Mouse (Mus musculus) liver, embryonic 11.5 days (tissue): ENCODE measurements at regions not wholly inside any gene's neighbourhood (a gene's known extent, or its start where the extent isn't known, plus 50 kb on each side); places are given as distances from the start of the nearest gene placed in this dataset.

Source experiments
- ATAC-seq: fragments of 200-750 bp; cut with Nextera tagmentation; replicated peaks from 2 replicates; pipeline ENCODE4 v1.8.0; 2017; ENCODE audit warnings: moderate number of reproducible peaks, mild to moderate bottlenecking, moderate TSS enrichment, moderate library complexity; ENCODE audit not compliant: low FRiP score
- DNase-seq: peaks from one replicate; pipeline ENCODE4 v3.0.0-alpha.2; 2017; ENCODE audit warnings: low spot score
- H3K27ac ChIP-seq: fragments of 300-500 bp; sonication (generic); 2 replicates; pipeline ENCODE4 v1.5.1; 2014; ENCODE audit warnings: mild to moderate bottlenecking, low read depth, low read length, control low read depth
- H3K27me3 ChIP-seq: fragments of 300-500 bp; sonication (generic); replicated peaks from 2 replicates; pipeline ENCODE4 v1.6.1; 2014; ENCODE audit warnings: low read length, mixed read lengths; ENCODE audit not compliant: control insufficient read depth, insufficient read depth
- H3K36me3 ChIP-seq: fragments of 300-500 bp; sonication (generic); 2 replicates; pipeline ENCODE4 v1.6.1; 2014; ENCODE audit warnings: mild to moderate bottlenecking, low read length, moderate library complexity, mixed read lengths; ENCODE audit not compliant: control insufficient read depth, insufficient read depth
- H3K4me1 ChIP-seq: fragments of 300-500 bp; sonication (generic); replicated peaks from 2 replicates; pipeline ENCODE4 v1.6.1; 2014; ENCODE audit warnings: low read length, mixed read lengths; ENCODE audit not compliant: control insufficient read depth, insufficient read depth
- H3K4me2 ChIP-seq: fragments of 300-500 bp; sonication (generic); 2 replicates; pipeline ENCODE4 v1.6.1; 2014; ENCODE audit warnings: mild to moderate bottlenecking, control low read depth, moderate library complexity
- H3K4me3 ChIP-seq: fragments of 300-500 bp; sonication (generic); 2 replicates; pipeline ENCODE4 v1.5.1; 2014; ENCODE audit warnings: low read depth, low read length, control low read depth
- H3K9ac ChIP-seq: fragments of 300-500 bp; sonication (generic); 2 replicates; pipeline ENCODE4 v1.6.1; 2014; ENCODE audit warnings: low read depth, low read length, control low read depth
- H3K9me3 ChIP-seq: fragments of 300-500 bp; sonication (generic); 2 replicates; pipeline ENCODE4 v1.6.1; 2016; ENCODE audit warnings: low read length, inconsistent platforms, mixed read lengths; ENCODE audit not compliant: control insufficient read depth
- WGBS: fragments of 180-500 bp; shearing (Covaris S2); extraction: QIAGEN DNeasy Blood & Tissue Kit; methylation state at CpG from one replicate; pipeline ENCODE4 v1.1.7; 2014; 5-methylcytosine and 5-hydroxymethylcytosine counted together

- H3K27ac ChIP-seq, result no peak overlapping the region
- DNase-seq (no peak), ATAC-seq (no peak)
- H3K36me3 ChIP-seq, result no peaks in the 10 kb centered on the region
- H3K9me3 ChIP-seq, result no peaks in the 10 kb centered on the region
- H3K4me3 ChIP-seq, result no peak overlapping the region
- H3K9ac ChIP-seq, result no peak overlapping the region
- H3K4me1 ChIP-seq, result no peaks in the 10 kb centered on the region
- no peaks in the 10 kb centered on the region for H3K27me3 ChIP-seq
- H3K4me2 ChIP-seq, result no peak overlapping the region
- WGBS, result 76% methylated on average over 4 of the region's 4 CpGs
These were observed 86.1 kb downstream of the Abhd5 start for GRCm38 (mm10) chr9:122437464-122437863.

GRCm38 (mm10) chr9:122446387-122447105 is 95.1 kb downstream of the Abhd5 start:
- H3K36me3 ChIP-seq, result no peaks in the 10 kb centered on the region
- no peaks in the 10 kb centered on the region for H3K27me3 ChIP-seq
- ATAC-seq, result no peak
- H3K27ac ChIP-seq, result no peak overlapping the region
- WGBS, result 68% methylated on average over 5 of the region's 5 CpGs
- no peaks in the 10 kb centered on the region for H3K9me3 ChIP-seq
- no peaks in the 10 kb centered on the region for H3K4me1 ChIP-seq
- H3K4me3 ChIP-seq, result no peak overlapping the region
- no peak for DNase-seq
- no peak overlapping the region for H3K4me2 ChIP-seq
- H3K9ac ChIP-seq, result no peak overlapping the region

GRCm38 (mm10) chr9:122447568-122447967 is 96.2 kb downstream of the Abhd5 start:
- no peak for ATAC-seq

GRCm38 (mm10) chr9:122448342-122448741 is 96.9 kb downstream of the Abhd5 start:
- no peak overlapping the region for H3K4me3 ChIP-seq
- H3K27me3 ChIP-seq, result no peaks in the 10 kb centered on the region
- no peak for DNase-seq
- WGBS, result 70% methylated on average over 4 of the region's 4 CpGs
- H3K36me3 ChIP-seq, result no peaks in the 10 kb centered on the region
- H3K4me2 ChIP-seq, result no peak overlapping the region
- H3K9ac ChIP-seq, result no peak overlapping the region
- no peaks in the 10 kb centered on the region for H3K9me3 ChIP-seq
- no peaks in the 10 kb centered on the region for H3K4me1 ChIP-seq
- ATAC-seq, result no peak
- H3K27ac ChIP-seq, result no peak overlapping the region

More at GRCm38 (mm10) chr9:122447568-122447967, 96.2 kb downstream of the Abhd5 start:
- H3K36me3 ChIP-seq, result no peaks in the 10 kb centered on the region
- H3K9me3 ChIP-seq, result no peaks in the 10 kb centered on the region
- no peak overlapping the region for H3K9ac ChIP-seq
- H3K4me2 ChIP-seq, result no peak overlapping the region
- DNase-seq, result no peak
- no peak overlapping the region for H3K4me3 ChIP-seq
- no peaks in the 10 kb centered on the region for H3K27me3 ChIP-seq
- no peak overlapping the region for H3K27ac ChIP-seq
- H3K4me1 ChIP-seq, result no peaks in the 10 kb centered on the region
- WGBS, result 77% methylated on average over 7 of the region's 7 CpGs

GRCm38 (mm10) chr9:122450524-122450923 is 99.1 kb downstream of the Abhd5 start:
- Histone ChIP-seq H3K4me2 (no peak overlapping the region), H3K36me3 (no peaks in the 10 kb centered on the region), H3K9ac (no peak overlapping the region), H3K9me3 (no peaks in the 10 kb centered on the region), H3K27me3 (no peaks in the 10 kb centered on the region), H3K27ac (no peak overlapping the region), H3K4me3 (no peak overlapping the region), H3K4me1 (no peaks in the 10 kb centered on the region)
- DNase-seq, result no peak
- WGBS, result 83% methylated on average over 5 of the region's 5 CpGs
- ATAC-seq, result no peak

- H3K27ac ChIP-seq, result no peak overlapping the region
- no peaks in the 10 kb centered on the region for H3K36me3 ChIP-seq
- no peak overlapping the region for H3K4me3 ChIP-seq
- ATAC-seq (no peak), DNase-seq (no peak)
- H3K4me2 ChIP-seq, result no peak overlapping the region
- H3K4me1 ChIP-seq, result no peaks in the 10 kb centered on the region
- H3K9ac ChIP-seq, result no peak overlapping the region
- no peaks in the 10 kb centered on the region for H3K9me3 ChIP-seq
- WGBS, result 72% methylated on average over 8 of the region's 8 CpGs
- H3K27me3 ChIP-seq, result no peaks in the 10 kb centered on the region
These were observed 103.9 kb downstream of the Abhd5 start for GRCm38 (mm10) chr9:122455301-122455700.

GRCm38 (mm10) chr9:122455779-122456178 is 104.4 kb downstream of the Abhd5 start:
- Histone ChIP-seq H3K36me3 (no peaks in the 10 kb centered on the region), H3K9ac (no peak overlapping the region), H3K9me3 (no peaks in the 10 kb centered on the region), H3K27me3 (no peaks in the 10 kb centered on the region), H3K4me3 (no peak overlapping the region), H3K4me2 (no peak overlapping the region), H3K4me1 (no peaks in the 10 kb centered on the region), H3K27ac (no peak overlapping the region)
- WGBS, result 64% methylated on average over 6 of the region's 6 CpGs
- no peak for ATAC-seq
- DNase-seq, result no peak

DNA sequence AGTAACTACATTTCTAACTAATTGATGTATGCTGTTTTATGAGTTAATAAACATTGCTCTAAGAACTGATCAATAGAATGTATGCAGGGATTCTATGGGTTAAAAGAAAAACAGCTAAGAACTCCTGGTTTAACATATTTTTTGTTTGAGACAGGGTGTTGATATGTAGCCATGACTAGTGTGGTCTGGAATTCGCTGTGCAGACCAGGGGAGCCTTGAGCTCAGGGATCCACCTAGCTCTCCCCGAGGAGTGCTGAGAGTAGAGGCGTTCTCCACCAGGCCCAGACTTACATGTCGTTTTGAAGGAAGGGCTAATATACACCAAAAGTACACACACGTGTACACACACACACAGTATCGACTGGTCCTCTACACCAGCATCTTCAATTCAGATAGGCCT is 108.1 kb downstream of the Abhd5 start:
- WGBS, result 77% methylated on average over 6 of the region's 6 CpGs
- Histone ChIP-seq H3K36me3 (no peaks in the 10 kb centered on the region), H3K27me3 (no peaks in the 10 kb centered on the region), H3K9me3 (no peaks in the 10 kb centered on the region), H3K27ac (no peak overlapping the region), H3K4me2 (no peak overlapping the region), H3K4me1 (no peaks in the 10 kb centered on the region), H3K9ac (no peak overlapping the region), H3K4me3 (no peak overlapping the region)
- ATAC-seq (no peak), DNase-seq (no peak)

- Histone ChIP-seq H3K9ac (no peak overlapping the region), H3K27me3 (no peaks in the 10 kb centered on the region), H3K27ac (no peak overlapping the region), H3K9me3 (no peaks in the 10 kb centered on the region), H3K4me1 (no peaks in the 10 kb centered on the region), H3K4me3 (no peak overlapping the region), H3K36me3 (no peaks in the 10 kb centered on the region), H3K4me2 (no peak overlapping the region)
- ATAC-seq, result no peak; the same call in 1 of the 2 replicates
- DNase-seq, result no peak
- 94% methylated on average over 2 of the region's 2 CpGs for WGBS
These were observed 120.1 kb downstream of the Abhd5 start for GRCm38 (mm10) chr9:122471539-122471938.
